Mouse (Mus musculus): ENCODE measurements around the gene Rnf26.

The Rnf26 gene

DNA sequence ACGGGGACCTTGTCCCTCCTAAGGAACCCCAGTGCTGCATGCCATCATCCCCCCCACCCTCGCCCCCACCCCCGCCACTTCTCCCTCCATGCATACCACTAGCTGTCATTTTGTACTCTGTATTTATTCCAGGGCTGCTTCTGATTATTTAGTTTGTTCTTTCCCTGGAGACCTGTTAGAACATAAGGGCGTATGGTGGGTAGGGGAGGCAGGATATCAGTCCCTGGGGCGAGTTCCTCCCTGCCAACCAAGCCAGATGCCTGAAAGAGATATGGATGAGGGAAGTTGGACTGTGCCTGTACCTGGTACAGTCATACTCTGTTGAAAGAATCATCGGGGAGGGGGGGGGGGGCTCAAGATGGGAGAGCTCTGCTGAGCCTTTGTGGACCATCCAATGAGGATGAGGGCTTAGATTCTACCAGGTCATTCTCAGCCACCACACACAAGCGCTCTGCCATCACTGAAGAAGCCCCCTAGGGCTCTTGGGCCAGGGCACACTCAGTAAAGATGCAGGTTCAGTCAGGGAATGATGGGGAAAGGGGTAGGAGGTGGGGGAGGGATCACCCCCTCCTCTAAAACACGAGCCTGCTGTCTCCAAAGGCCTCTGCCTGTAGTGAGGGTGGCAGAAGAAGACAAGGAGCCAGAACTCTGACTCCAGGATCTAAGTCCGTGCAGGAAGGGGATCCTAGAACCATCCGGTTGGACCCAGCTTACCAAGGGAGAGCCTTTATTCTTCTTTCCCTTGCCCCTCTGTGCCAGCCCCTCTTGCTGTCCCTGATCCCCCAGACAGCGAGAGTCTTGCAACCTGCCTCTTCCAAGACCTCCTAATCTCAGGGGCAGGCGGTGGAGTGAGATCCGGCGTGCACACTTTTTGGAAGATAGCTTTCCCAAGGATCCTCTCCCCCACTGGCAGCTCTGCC is 65.5 kb downstream of the Rnf26 start:
- no peak for DNase-seq (ENCODE audit: low spot score in 2 of 2)

DNA sequence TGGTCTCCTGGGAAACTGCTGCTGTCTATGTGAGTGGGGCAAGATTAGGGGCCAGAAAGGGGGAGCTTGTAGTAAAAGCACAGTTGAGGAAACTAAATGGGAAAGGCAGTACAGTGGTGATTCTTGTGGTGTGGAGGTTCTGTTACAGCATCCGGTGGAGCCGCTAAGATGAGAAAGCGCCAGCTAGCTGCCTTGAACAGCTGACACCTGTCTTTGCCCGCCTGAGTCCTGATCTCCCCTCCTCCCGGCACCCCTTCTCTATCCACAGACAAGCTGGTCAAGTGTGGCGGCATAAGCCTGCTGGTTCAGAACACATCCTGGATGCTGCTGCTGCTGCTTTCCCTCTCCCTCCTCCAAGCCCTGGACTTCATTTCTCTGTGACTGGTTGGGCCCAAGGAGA is 66.2 kb downstream of the Rnf26 start:
- peak in 1 of 2 experiments; percentile 18 for DNase-seq (ENCODE audit: low spot score in 2 of 2)

- DNase-seq (ENCODE audit: low spot score in 2 of 2) = no peak
Measured at GRCm38 (mm10) chr9:44046426-44046825, 66.9 kb downstream of the Rnf26 start.

- no peak for DNase-seq (ENCODE audit: low spot score in 2 of 2)
Measured at GRCm38 (mm10) chr9:44045884-44046272, 67.4 kb downstream of the Rnf26 start.
